Mouse (Mus musculus): ENCODE measurements around the gene Snrpa1.

The Snrpa1 gene

DNA sequence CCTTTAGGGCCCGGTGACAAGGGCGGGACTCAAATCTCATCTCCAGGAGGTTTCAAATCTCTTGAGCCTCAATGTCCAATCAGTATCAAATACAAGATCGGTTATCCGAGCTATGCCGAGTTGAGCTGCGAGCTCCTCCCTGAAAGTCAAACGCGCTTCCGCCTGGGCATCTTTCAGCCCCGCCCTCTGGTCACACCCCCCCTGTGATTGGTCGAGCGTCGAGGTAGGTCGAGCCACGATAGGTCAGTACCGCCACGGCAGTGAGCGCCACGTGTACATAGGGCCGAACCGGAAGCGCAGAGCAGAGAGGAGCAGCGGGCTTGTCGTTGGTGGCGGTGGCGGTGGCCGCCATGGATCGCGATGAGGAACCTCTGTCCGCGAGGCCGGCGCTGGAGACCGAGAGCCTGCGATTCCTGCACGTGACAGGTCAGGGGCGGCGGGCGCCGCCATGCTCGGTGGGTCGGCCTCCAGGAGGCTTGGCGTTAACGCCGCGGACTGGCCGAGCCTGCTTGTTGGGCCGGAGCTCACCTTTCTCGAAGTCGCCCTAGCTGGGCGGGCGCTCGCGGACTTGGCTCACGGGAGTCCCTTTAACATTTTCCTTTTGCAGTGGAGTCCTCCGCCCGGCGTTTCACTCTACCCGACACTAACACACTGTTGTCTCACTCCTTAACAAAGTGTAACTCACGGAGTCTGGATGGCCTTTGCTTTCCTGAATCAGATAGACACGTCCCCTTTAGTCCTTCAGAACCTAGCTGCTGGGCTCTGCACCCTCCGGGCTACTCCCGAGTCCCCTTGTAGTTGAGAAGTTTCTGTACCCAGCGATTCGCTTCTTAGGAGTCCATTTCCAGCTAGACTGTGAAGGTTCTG lies 20.8 kb downstream of the Snrpa1 start, which contains the start of gene Selenos:
Selenos (plus strand) TSS at position 286 of the 867 bp plus-strand sequence.
- peak; percentile 100 for DNase-seq

DNA sequence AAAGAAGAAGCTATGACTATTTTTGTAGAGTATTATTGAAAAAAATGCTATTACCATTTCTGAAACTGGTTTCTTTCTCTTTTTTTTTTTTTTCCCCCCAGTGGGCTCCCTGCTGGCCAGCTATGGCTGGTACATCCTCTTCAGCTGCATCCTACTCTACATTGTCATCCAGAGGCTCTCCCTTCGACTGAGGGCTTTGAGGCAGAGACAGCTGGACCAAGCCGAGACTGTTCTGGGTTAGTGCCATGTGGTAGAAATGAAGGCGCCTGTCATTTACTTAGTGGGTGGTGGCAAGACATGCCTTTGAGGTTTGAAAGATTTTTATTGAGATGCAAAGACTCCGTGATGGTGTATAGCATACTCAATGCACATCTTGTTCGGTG lies 21.4 kb downstream of the Snrpa1 start:
- peak; percentile 88 for DNase-seq

DNA sequence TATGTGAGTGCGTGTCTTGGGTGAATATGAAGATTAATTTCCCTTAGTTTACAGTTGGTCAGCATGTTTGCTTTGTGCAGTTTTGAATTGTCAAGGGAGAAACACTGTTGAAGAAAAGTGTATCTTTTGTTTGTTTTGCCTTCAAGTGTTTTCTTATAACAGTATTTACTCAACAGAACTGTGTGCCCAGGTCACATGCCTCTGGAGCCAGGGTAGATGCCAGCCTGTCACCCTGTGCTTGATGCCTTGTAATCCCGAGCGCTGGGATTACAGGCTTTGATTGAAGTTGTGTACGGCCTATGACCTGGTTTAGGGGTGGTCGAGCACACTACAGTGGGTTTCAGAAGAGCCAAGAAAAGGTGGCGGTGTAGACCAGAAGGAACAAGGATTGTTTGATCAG lies 25.0 kb downstream of the Snrpa1 start:
- no peak for DNase-seq

DNA sequence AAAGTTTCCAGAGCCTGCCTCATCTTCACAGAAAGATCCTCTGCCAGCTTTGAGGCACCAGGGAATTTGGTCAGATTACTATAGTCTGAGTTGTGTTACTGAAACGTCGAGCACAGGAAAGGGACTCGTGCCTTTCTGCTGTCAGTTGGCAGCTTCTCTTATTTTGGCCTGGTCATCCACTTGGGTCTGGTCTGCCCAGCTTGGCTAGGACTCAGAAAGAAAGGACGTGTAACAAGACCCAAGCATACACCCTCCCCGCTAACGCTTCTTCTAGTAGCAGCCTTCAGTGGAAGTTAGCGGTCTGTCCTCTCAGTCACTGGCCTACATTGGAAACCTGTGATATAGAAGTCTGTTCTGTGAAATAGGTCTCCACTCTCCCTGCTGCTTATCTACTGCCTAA lies 25.7 kb downstream of the Snrpa1 start:
- peak; percentile 90 for DNase-seq

DNA sequence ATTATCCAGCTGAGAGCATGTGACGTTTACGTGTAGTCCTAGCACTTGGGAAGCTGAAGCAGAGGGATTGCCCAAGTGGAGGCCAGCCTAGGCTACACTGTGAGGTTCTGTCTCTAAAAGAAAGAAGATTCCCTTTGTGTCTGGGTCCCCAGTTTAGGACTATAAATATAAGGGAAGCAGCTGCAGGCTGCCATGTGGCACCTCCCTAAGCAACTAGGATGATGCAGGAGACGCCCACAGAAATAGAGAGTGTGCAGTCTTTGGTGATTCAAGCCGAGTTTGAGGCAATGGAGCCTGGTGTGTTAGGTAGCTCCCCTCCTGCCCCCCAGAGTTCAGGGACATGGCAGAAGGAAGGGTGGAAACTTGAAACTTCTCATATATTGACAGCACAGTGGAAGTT lies 28.8 kb downstream of the Snrpa1 start:
- peak; percentile 83 for DNase-seq

DNA sequence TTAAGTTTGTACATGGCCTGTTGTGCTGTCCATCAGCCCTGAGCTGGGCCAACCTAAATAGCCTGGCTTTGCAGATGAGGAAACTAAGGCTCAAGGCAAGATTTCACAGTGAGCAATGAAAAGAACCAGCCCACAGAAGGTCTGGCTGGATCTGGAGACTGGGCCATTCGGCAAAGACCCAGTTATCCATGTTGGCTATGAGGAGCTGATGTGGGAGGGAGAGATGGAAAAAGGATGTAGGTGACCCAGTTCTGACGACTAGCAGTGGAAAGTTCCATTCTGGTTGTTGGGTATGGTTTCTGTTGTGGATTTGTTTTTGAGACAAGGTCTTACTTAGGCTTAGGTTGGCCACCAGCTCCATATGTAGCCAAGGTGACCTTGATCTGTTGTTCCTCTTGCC lies 29.3 kb downstream of the Snrpa1 start:
- DNase-seq, result no peak

DNA sequence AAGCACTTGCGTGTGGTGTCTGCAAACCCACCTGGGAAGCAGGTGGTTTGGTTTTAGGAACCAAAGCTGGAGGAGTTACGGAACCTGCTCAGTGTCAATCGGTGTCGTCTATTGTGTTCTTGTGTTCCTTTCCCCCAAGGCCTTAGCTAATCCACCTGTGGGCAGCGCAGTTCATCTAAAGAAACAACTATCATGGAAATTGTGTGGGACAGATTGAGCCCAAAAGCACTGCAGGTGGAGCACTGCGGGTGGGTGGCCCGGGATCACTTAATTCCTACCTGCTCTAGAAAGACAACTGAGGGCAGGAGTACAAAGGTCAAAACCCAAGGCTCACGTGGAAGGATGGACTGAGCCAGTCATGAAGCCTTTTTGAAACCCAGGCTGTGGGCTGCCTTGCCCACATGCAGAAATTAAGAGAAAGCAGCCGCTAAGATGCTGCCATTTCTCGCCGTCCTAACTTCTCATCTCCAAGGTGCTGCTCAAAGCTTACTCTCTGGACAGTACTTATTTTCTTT lies 31.9 kb downstream of the Snrpa1 start:
- no peak for DNase-seq

DNA sequence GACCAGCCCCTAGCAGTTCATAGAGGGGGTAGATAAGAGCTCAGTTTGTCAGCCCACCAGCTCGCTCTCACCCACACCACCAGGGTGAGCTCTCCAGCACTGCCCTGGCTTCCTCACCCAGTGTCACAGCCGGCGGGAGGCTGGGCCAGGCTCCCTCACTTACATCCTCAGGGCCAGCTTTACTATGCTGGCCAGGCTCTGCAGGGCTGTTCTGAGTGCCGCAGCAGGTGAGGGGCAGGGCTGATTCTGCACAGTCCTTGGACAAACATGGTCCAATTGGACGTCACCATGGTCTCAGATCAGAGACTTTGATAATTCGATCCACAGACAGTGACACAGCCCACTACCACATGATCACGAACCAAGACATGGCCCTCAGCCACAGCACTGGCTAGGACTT lies 32.8 kb downstream of the Snrpa1 start:
- no peak for DNase-seq

DNA sequence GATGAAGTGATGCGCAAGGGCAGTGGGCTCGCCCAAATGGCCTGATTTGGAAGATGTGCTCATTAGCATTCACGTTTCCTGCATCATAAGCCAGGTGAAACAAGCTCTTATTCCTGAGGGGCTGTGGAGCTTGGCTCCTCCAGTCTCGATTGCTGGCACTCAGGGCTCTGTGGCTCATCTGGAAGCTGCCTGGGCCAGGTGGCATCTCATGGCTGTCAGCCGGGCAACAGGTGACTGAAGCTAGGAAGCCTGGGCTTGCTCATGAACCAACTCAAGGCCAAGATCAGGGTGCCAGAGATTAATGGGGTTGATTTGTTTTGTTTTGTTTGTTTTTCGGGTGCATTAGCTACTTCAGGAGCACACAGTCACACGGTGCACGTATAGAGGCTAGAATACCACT lies 33.9 kb downstream of the Snrpa1 start:
- DNase-seq, result no peak

DNA sequence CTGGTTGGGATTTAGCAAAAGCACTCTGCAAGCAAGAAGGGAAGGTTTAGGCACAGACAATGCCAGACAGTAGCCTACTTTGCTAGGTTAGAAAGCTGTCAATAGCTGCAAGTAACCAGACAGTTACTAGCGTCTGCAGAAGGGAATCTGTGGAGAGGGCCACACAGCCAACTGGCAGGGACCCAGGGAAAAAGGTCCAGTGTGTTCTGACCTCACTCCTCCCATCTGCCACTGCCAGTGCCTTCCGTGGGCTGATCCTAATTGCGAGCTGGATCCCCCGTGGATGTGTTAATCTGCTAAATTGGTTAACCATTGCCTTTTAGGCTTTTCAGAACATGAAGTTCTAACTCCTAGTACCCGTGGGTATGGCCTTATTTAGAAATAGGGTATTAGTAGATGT lies 35.3 kb downstream of the Snrpa1 start:
- DNase-seq, result peak; percentile 92

DNA sequence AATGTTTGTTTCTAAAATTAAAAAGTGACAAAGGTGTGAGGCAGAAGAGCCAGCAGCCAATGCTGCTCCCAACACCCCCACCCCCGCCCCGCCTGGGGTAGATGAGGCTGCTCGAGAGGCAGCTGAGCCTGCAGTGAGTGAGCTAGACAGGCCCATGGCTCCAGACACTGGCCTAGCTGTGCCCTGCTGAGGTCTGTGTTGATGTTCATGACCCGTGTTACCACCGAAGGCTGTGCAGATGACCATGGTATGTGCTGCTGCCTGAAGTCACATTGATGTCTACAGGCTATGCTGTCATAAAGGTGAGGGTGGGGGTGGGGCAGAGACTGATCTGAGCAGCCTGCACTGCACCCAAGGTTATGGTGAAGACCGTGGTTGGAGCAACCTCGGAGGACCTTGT lies 40.0 kb downstream of the Snrpa1 start:
- DNase-seq, result no peak

DNA sequence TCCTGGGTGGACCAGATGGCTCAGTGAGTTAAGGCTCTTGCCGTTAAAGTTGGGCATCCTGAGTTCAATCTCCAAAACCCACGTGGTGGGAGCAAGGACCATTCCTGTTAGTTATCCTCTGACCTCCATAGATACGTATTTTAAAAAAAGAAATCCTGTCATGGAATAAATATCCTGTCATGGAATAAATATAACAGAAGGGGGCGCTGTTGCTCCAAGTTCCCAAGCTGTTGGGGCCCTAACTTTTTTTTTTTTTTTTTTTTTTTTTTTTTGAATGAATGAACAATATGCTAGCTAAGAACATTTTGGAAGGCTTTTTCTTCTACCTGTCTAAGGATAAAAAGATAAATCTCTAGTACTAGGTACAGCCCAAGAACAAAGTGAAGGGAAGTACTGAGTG lies 43.1 kb downstream of the Snrpa1 start:
- DNase-seq, result no peak

DNA sequence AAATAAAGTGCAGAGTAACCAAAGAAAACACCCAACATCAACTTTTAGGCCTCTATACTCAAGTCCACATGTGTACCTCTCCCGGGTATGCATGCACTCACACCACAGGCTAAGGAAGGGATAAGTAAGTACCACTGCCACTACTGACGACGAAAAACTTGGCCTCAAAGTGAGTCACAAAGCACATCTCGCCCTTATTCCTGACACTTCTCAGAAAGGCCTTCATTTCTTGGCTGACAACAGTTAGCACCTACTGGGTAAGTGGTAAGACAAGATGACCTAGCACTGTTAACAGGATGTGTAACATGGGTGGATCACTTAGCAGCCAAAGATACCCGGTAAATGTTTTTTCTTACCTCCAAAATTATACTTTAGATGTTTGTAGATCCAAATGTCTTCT lies 45.7 kb downstream of the Snrpa1 start:
- no peak for DNase-seq

DNA sequence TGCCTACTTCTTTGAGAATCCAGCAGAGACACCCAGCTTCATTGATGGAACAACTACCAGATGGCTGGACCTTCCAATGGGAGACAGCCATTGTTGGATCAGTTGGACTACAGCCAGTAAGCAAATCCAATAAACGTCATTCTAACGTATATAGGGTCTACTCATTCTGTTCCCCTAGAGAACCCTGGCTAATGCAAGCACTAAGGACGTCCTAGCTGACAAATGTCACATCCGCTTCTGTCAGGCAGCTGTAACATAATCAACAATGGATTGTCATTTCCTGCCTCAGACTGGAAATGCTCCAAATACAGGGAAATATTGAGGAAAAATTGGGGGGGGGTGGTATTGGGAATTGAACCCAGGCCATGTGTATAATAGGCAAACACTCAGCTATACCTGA lies 47.0 kb downstream of the Snrpa1 start:
- no peak for DNase-seq

DNA sequence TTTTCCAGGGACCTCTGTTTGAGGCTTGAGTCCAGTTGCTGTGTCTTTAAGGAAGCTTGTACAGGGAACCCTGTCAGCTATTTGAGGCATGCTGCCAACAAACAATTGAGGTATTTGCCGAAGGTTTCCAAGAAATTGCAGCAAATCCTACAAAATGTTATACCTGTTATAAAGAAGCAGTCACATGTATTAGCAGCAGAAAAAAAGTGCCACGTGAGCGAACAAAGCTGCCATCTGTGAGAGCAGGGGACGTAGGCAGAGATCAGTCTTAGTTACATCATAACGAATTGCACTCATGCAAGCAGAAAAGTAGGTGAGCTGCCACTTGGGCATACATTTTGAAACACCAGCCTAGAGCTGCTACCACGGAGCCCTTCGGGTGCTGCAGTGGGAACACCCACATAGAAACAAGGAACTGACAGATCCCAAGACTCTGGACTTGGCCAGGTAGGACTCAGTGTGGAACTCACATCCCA lies 47.8 kb downstream of the Snrpa1 start:
- peak; percentile 90 for DNase-seq

DNA sequence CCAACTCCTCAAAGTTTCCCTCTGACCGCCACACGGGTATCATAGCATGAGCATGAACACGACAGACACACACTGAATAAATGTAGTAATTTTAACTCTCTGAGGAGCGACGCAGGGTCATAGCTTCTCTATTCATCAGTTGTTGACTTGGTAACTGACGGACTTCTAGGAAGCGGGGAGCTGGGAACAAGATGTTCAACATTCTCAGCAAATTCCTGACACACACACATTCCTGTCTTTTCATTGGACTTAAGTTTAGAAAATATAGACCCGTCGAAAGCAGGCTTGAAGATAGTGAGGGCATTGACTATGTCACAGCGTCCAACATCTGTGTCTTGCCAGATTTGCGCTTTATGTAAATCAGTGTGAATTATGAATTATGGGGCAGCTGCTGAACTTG lies 48.4 kb downstream of the Snrpa1 start:
- no peak for DNase-seq

DNA sequence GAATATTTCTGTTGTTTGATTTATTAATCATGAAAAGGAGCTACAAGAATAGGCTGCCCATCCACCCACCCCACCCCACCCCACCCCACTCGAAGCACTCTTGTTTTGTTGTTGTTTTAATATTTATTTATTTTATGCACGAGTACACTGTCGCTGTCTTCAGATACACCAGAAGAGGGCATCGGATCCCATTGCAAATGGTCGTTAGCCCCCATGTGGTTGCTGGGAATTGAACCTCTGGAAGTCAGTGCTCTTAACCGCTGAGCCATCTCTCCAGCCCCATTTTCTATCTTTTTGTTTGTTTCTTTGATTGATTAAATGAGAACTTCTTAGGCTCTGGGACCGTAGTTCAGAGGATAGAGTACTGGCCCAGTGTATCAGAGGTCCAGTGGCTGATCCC lies 49.1 kb downstream of the Snrpa1 start:
- DNase-seq, result peak; percentile 92

DNA sequence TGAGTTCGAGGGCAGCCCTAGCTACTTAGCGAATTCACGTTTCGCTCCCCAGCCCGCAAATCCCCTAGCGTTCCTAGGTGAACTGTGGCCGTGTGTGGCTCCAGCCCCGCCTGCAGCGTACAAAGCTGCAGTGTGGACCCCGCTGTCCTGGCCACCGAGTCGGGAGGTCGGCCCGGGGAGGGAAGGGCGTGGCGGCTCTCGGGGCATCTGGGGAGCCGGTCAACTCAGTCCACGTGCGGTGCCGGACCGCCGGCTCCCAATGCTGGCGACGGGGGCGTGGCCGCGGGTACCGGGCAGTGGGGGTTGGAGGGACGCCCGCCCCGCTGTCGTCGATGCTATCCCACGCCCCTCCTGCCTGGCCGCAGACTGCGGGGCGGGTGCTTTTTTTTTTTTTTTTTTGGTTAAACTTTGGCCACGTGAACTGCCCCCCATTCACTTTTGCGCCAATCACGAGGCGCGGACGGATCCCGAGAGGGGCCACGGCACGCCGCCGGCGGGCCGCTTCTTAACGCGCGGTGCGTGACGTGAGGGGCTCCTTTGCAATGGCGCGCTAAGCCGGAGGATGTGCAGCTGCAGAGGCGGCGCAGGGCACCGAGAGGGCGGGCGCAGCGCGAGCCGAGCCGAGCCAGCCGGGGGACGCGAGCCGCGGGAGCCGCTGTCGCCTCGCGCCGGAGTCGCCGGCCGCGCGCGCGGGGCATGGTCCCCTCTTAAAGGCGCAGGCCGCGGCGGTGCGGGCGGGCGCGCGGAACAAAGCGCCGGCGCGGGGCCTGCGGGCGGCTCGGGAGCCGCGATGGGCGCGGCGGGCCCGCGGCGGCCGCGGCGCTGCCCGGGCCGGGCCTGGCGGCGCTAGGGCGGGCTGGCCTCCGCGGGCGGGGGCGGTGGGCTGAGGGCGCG lies 50.4 kb downstream of the Snrpa1 start, which contains the start of gene Chsy1:
Chsy1 (plus strand) TSS at position 555 of the 894 bp plus-strand sequence.
- DNase-seq, result peak; percentile 100

DNA sequence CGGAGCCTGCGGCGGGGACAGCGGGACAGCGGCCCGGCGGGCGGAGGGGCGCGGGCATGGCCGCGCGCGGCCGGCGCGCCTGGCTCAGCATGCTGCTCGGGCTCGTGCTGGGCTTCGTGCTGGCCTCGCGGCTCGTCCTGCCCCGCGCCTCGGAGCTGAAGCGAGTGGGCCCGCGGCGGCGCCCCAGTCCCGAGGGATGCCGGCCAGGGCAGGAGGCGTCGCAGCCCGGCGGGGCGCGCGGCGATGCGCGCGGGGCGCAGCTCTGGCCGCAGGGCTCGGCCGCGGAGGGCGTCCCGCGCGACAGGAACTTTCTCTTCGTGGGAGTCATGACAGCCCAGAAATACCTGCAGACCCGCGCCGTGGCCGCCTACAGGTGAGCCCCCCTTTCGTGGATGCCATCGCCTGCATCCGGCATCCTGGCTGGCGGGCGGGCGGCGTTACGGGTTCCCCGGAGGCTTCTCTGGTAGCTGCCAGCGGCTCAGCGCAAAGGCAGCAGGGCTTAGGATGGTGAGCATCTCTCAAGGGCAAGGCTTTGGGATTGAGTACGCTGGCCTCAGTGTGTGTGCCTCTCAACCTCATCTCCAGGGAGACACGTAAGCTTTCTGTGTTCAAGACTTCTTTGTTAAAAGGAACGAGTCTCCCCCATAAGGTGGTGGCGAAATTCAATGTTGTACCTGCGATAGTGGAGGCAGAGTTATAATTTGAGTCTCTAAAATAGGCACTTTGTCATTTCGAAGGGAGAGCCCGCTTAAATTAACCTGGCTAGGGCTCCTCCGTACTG lies 51.2 kb downstream of the Snrpa1 start:
- no peak for DNase-seq

DNA sequence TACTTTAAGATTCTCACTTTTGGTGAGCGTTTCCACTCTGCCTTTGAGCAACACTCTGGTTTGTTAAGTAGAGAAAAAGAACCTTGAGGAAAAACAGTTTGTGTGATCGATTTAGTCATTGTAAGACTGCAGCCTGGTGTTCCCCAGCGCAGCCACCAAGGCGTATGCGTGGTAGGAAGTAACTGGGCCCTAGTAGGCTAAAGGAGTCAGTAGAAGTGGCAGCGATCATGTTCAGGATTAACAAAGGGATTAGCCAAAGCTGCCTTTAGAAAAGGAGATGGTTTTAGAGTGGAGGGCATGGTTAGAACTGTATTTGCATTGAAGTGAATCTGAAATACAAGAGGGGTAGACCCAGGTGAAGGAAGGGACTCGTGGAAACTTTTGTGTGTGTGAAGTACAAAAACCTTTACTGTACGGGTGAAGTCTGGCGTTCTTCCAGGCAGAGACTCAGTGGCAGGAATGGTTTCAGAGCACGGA lies 51.9 kb downstream of the Snrpa1 start:
- no peak for DNase-seq

DNA sequence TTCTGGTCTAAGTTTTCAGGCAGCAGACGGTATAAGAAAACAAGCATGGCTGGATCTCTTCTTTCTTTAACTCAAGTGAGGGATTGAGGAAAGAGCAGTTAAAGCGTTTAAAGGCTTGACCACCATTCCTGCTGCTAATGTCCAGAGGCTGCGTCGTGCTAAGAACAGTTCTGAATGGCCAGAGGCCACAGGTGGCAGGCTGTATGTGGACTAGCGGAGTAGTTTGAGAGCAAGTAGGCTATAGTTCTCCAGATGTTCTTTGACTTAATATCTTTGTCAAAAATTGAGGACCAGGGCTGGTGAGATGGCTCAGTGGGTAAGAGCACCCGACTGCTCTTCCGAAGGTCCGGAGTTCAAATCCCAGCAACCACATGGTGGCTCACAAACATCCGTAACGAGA lies 52.4 kb downstream of the Snrpa1 start:
- DNase-seq, result no peak

DNA sequence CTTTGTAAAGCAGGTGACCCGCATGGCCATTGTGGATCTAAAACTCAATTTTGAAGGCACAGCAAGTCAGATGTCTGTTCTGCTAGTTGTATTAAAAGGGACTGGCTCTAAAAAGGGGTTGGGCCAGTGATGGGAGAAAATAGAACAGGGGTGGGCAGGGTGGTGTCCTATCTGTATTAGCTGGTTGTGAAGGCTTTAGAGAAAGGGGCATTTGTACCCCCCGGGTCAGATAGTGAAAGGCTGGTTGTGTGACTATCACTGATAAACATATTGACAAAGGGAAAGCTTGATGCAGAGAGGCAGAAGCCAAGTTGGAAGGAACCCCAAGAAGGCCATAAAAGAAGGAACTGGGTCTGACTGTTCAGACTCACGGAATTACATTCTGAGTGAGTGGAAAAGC lies 54.8 kb downstream of the Snrpa1 start:
- no peak for DNase-seq

Measured in heart, adult 11 months (tissue).